Mouse (Mus musculus) adrenal gland, adult 18-20 months (tissue): ENCODE results near the gene Pmm1. TPM values are rescaled to one million over a fixed set of nuclear protein-coding genes. Genes with fewer than 3 reads are reported as not detected.
"Not testable (repeated sequence)": the region's sequence is repeated elsewhere in the genome, so short reads cannot be mapped to it uniquely, and the experiment has no call there.

Experiments used
- DNase-seq, 2 experiments: peaks; one replicate each; pipeline ENCODE4 v3.0.0; 2021 to 2022; ENCODE audit warnings: low spot score in 2 of 2
- total RNA-seq, 2 experiments: library from RNA; stranded (reverse); gene quantifications; 1 replicate in 1 of 2; 2 replicates in 1 of 2; pipeline ENCODE4 v1.2.3; 2021

The Pmm1 gene
- total RNA-seq, 2 experiments from 2014 or later: 58.0 to 85.4 TPM

- peak; percentile 29 to 48 for DNase-seq
Observed at GRCm38 (mm10) chr15:81928277-81928676, 32.5 kb downstream of the Pmm1 start.

GRCm38 (mm10) chr15:81927741-81928140, 33.0 kb downstream of the Pmm1 start:
- peak in 1 of 2 experiments; percentile 35 for DNase-seq

- DNase-seq: no peak
Observed at GRCm38 (mm10) chr15:81926446-81926822, 34.3 kb downstream of the Pmm1 start.

GRCm38 (mm10) chr15:81925760-81926445, 34.8 kb downstream of the Pmm1 start, which contains the start of gene Polr3h:
TSS of gene Polr3h (minus strand) at chr15:81926240.
- peak; percentile 87 to 88 for DNase-seq

- no peak for DNase-seq
Observed at GRCm38 (mm10) chr15:81924933-81925332, 35.8 kb downstream of the Pmm1 start.

GRCm38 (mm10) chr15:81921255-81921654, 39.5 kb downstream of the Pmm1 start:
- no peak for DNase-seq

GRCm38 (mm10) chr15:81920546-81921217, 40.0 kb downstream of the Pmm1 start:
- no peak for DNase-seq

GRCm38 (mm10) chr15:81919062-81919461, 41.7 kb downstream of the Pmm1 start:
- no peak for DNase-seq

GRCm38 (mm10) chr15:81917621-81918463, 42.9 kb downstream of the Pmm1 start:
- peak; percentile 77 to 82 for DNase-seq

GRCm38 (mm10) chr15:81917201-81917600, 43.5 kb downstream of the Pmm1 start:
- no peak for DNase-seq

GRCm38 (mm10) chr15:81915663-81916062, 45.1 kb downstream of the Pmm1 start:
- no peak for DNase-seq

- DNase-seq: no peak
Observed at GRCm38 (mm10) chr15:81914668-81915067, 46.1 kb downstream of the Pmm1 start.

GRCm38 (mm10) chr15:81912498-81912897, 48.2 kb downstream of the Pmm1 start:
- DNase-seq: no peak

GRCm38 (mm10) chr15:81908767-81909166, 52.0 kb downstream of the Pmm1 start:
- DNase-seq: not testable (repeated sequence)

- no peak for DNase-seq
Observed at GRCm38 (mm10) chr15:81907953-81908352, 52.8 kb downstream of the Pmm1 start.

- DNase-seq: peak; percentile 67 to 72
Observed at GRCm38 (mm10) chr15:81904939-81905338, 55.8 kb downstream of the Pmm1 start.

Other genes with a start within 250 kb of the Pmm1 start
- gene Zc3h7b, start 215.9 kb downstream of the Pmm1 start, total RNA-seq: 10 to 100 TPM; 68.9 to 69.9 TPM
- 10 to 100 TPM; 69.7 to 70.0 TPM for gene Rangap1, start 215.4 kb downstream of the Pmm1 start, total RNA-seq
- 10 to 100 TPM; 45.0 to 46.9 TPM for gene Tef, start 158.5 kb downstream of the Pmm1 start, total RNA-seq
- gene Tob2, start 102.1 kb downstream of the Pmm1 start, total RNA-seq: 100 to 1,000 TPM; 103 to 121 TPM
- gene Phf5a, start 89.0 kb downstream of the Pmm1 start, total RNA-seq: 10 to 100 TPM; 54.3 to 55.6 TPM
- 1,000 to 10,000 TPM in 1 of 2 experiments, 100 to 1,000 TPM in 1; 791 to 1,455 TPM for gene Aco2, start 88.6 kb downstream of the Pmm1 start, total RNA-seq
- 10 to 100 TPM; 16.2 to 19.9 TPM for gene Polr3h, start 34.7 kb downstream of the Pmm1 start, total RNA-seq
- 1 to 10 TPM; 6.9 to 9.2 TPM for gene Csdc2, start 24.2 kb downstream of the Pmm1 start, total RNA-seq
- not detected for gene 1700029P11Rik, start 19.6 kb upstream of the Pmm1 start, total RNA-seq
- gene Xrcc6, start 26.9 kb upstream of the Pmm1 start, total RNA-seq: 10 to 100 TPM; 55.8 to 88.9 TPM
- gene Desi1, start 72.9 kb upstream of the Pmm1 start, total RNA-seq: 100 to 1,000 TPM in 1 of 2 experiments, 10 to 100 TPM in 1; 52.7 to 123 TPM
- 10 to 100 TPM; 80.5 to 99.1 TPM for gene Snu13, start 86.7 kb upstream of the Pmm1 start, total RNA-seq
- not detected for gene 4930407I10Rik, start 98.2 kb upstream of the Pmm1 start, total RNA-seq
- 1 to 10 TPM in 1 of 2 experiments, under 1 TPM in 1; 0.58 to 4.1 TPM for gene Mei1, start 109.1 kb upstream of the Pmm1 start, total RNA-seq
- 1 to 10 TPM; 6.7 to 8.9 TPM for gene Ccdc134, start 167.0 kb upstream of the Pmm1 start, total RNA-seq
- gene Srebf2, start 186.3 kb upstream of the Pmm1 start, total RNA-seq: 100 to 1,000 TPM in 1 of 2 experiments, 10 to 100 TPM in 1; 79.3 to 109 TPM